8 mouse cellular contexts compared by ENCODE assay signal in the genomic region with DNA sequence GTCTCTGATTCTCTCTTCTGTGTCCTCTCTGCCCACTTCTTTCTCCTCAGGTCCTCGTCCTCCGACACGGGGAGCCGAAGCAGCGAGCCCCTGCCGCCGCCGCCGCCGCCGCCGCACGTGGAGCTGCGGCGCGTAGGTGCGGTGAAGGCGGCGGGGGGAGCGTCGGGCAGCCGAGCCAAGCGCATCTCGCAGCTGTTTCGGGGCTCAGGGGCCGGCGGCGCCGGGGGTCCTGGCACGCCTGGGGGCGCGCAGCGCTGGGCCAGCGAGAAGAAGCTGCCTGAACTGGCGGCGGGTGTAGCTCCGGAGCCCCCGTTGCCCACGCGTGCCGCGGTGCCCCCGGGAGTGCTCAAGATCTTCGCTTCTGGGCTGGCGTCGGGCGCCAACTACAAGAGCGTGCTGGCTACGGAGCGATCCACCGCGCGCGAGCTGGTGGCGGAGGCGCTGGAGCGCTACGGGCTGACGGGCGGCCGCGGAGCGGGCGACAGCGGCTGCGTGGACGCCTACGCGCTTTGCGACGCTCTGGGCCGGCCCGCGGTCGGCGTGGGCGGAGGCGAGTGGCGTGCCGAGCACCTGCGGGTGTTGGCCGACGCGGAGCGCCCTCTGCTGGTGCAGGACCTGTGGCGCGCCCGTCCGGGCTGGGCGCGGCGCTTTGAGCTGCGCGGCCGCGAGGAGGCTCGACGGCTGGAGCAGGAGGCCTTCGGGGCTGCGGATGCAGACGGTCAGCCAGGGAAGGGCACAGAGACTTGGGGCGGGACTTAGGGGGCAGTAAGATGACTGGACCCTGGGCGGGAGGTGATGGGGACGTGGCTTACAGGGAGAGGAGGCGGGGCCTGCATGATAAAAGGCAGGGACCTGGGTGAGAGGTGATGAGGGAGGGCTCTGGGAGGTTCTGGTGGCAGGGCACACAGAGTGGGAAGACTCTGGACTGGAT. TPM values are rescaled to one million over a fixed set of nuclear protein-coding genes. Genes with fewer than 3 reads are reported as not detected.
DNase-seq lines count a peak whose midpoint lies in the region; ATAC-seq lines count a peak whose summit lies in the region.

No protein-coding gene starts in this region.

- peak overlapping the region; percentile 99 for H3K4me2 ChIP-seq in hindbrain, embryonic 14.5 days (replicated peaks)

- DNase-seq in T-cell, adult 2 months (ENCODE audit: low spot score), result peak; percentile 79
- DNase-seq in cerebellum, postnatal 25 days, result peak; percentile 96 to 99
- peak; percentile 76 to 80 for DNase-seq in frontal cortex, postnatal 36 days (ENCODE audit: low spot score in 2 of 2)
- peak; percentile 90 for DNase-seq in hindbrain, embryonic 14.5 days (ENCODE audit: low spot score)
- peak; percentile 75 to 80 for DNase-seq in layer of hippocampus, postnatal 36 days
- peak; percentile 90 for DNase-seq in lung, postnatal 25 days (ENCODE audit: low spot score)
- peak; percentile 77 for DNase-seq in retina, adult 2 months (ENCODE audit: low read depth, low spot score)
- DNase-seq in thymus, postnatal 14 days, result peak; percentile 89

- WGBS in hindbrain, embryonic 14.5 days, result 1% methylated on average over 105 of the region's 105 CpGs

- no peaks in the 10 kb centered on the region for H3K36me3 ChIP-seq in hindbrain, embryonic 14.5 days (replicated peaks; ENCODE audit: control insufficient read depth, insufficient read depth)

- H3K4me1 ChIP-seq in hindbrain, embryonic 14.5 days (replicated peaks; ENCODE audit: control insufficient read depth, insufficient read depth, low read length), result peaks cover 7% of the 10 kb centered on the region; the same call in 1 of the 2 replicates

- peak; percentile 87 for ATAC-seq in hindbrain, embryonic 14.5 days (ENCODE audit: low FRiP score)

- H3K9ac ChIP-seq in hindbrain, embryonic 14.5 days, result peak overlapping the region; percentile 88

- no peaks in the 10 kb centered on the region for H3K9me3 ChIP-seq in hindbrain, embryonic 14.5 days (ENCODE audit: control insufficient read depth, low read length)

- H3K27ac ChIP-seq in hindbrain, embryonic 14.5 days, result peak overlapping the region; percentile 91

- peak overlapping the region; percentile 53 for H3K4me3 ChIP-seq in hindbrain, embryonic 14.5 days (replicated peaks; ENCODE audit: low read length)

- peaks cover 9% of the 10 kb centered on the region; the same call in 1 of the 2 replicates for H3K27me3 ChIP-seq in hindbrain, embryonic 14.5 days (ENCODE audit: control insufficient read depth, insufficient read depth, low read length)

RNA-seq across cellular contexts. Expression of gene Rasip1, which starts 1.3 kb away (rescaled TPM):
- polyA plus RNA-seq in hindbrain, embryonic 14.5 days (2014; fragmentation: Nextera tagmentation; extraction: Ambion mirVana), result 17.2 and 18.3 TPM in 2 replicates
- total RNA-seq in layer of hippocampus, postnatal 36 days (2021), result 1 to 10 TPM; 6.1 to 6.6 TPM

RNA-seq across cellular contexts. Expression of gene Izumo1, which starts 7.0 kb away (rescaled TPM):
- not detected in 2 replicates for polyA plus RNA-seq in hindbrain, embryonic 14.5 days (2014; fragmentation: Nextera tagmentation; extraction: Ambion mirVana)
- total RNA-seq in layer of hippocampus, postnatal 36 days (2021), result not detected

RNA-seq across cellular contexts. Expression of gene Mamstr, which starts 11.1 kb away (rescaled TPM):
- polyA plus RNA-seq in hindbrain, embryonic 14.5 days (2014; fragmentation: Nextera tagmentation; extraction: Ambion mirVana), result 3.0 and 3.1 TPM in 2 replicates
- total RNA-seq in layer of hippocampus, postnatal 36 days (2021), result 1 to 10 TPM; 2.3 to 2.8 TPM

RNA-seq across cellular contexts. Expression of gene Fut1, which starts 11.5 kb away (rescaled TPM):
- polyA plus RNA-seq in hindbrain, embryonic 14.5 days (2014; fragmentation: Nextera tagmentation; extraction: Ambion mirVana), result not detected in 2 replicates
- total RNA-seq in layer of hippocampus, postnatal 36 days (2021), result not detected

RNA-seq across cellular contexts. Expression of gene Fgf21, which starts 13.3 kb away (rescaled TPM):
- not detected in 2 replicates for polyA plus RNA-seq in hindbrain, embryonic 14.5 days (2014; fragmentation: Nextera tagmentation; extraction: Ambion mirVana)
- total RNA-seq in layer of hippocampus, postnatal 36 days (2021), result not detected

Comparison
In these comparisons a context has a peak if more than half of its experiments do, and no peak if none do; other contexts are left out.
1. Peak in every context shown above with its lines: DNase-seq, ATAC-seq, H3K4me3 ChIP-seq and H3K27ac ChIP-seq.